Mouse (Mus musculus) gastrocnemius, adult 8-10 months (tissue): ENCODE data around the gene Glipr1. TPM values are rescaled to one million over a fixed set of nuclear protein-coding genes. Genes with fewer than 3 reads are reported as not detected.

Source experiments
- DNase-seq, 2 experiments: peaks; one replicate each; pipeline ENCODE4 v3.0.0; 2022; ENCODE audit warnings: low spot score in 2 of 2
- total RNA-seq, 4 experiments: library from RNA; stranded (reverse); gene quantifications; 2 replicates each; pipeline ENCODE4 v1.2.4; 2022

Glipr1 gene
- total RNA-seq, 4 experiments from 2014 or later = 0.27 to 0.90 TPM; not detected in 2

GRCm38 (mm10) chr10:111966394-111966793 lies 36.0 kb downstream of the Glipr1 start:
- no peak for DNase-seq

- DNase-seq = no peak
These were observed 42.0 kb downstream of the Glipr1 start for GRCm38 (mm10) chr10:111960459-111960858.

GRCm38 (mm10) chr10:111959353-111959752 lies 43.1 kb downstream of the Glipr1 start:
- DNase-seq = no peak

GRCm38 (mm10) chr10:111958046-111958421 lies 44.4 kb downstream of the Glipr1 start:
- DNase-seq = no peak

- peak; percentile 18 to 32 for DNase-seq
These were observed 45.0 kb downstream of the Glipr1 start for GRCm38 (mm10) chr10:111957271-111958045.

GRCm38 (mm10) chr10:111955836-111956235 lies 46.6 kb downstream of the Glipr1 start:
- no peak for DNase-seq

- DNase-seq = no peak
These were observed 53.4 kb downstream of the Glipr1 start for GRCm38 (mm10) chr10:111949008-111949407.

- no peak for DNase-seq
These were observed 54.4 kb downstream of the Glipr1 start for GRCm38 (mm10) chr10:111948041-111948440.

- DNase-seq = no peak
These were observed 56.9 kb downstream of the Glipr1 start for GRCm38 (mm10) chr10:111945563-111945962.

GRCm38 (mm10) chr10:111943026-111943425 lies 59.4 kb downstream of the Glipr1 start:
- DNase-seq = no peak

GRCm38 (mm10) chr10:111937146-111937534 lies 65.3 kb downstream of the Glipr1 start:
- no peak for DNase-seq

- DNase-seq = peak; percentile 49 to 76
These were observed 65.8 kb downstream of the Glipr1 start for GRCm38 (mm10) chr10:111936491-111937145.

GRCm38 (mm10) chr10:111936021-111936420 lies 66.4 kb downstream of the Glipr1 start:
- DNase-seq = peak in 1 of 2 experiments; percentile 14

Other genes with a start within 250 kb of the Glipr1 start
- 10 to 100 TPM; 24.5 to 29.6 (median 27.4) TPM for gene Krr1, start 30.0 kb downstream of the Glipr1 start, total RNA-seq
- gene Glipr1l1, start 57.6 kb upstream of the Glipr1 start, total RNA-seq = not detected
- not detected for gene Glipr1l2, start 80.7 kb upstream of the Glipr1 start, total RNA-seq
- gene Glipr1l3, start 157.7 kb upstream of the Glipr1 start, total RNA-seq = not detected
- not detected for gene Caps2, start 161.0 kb upstream of the Glipr1 start, total RNA-seq